Mouse (Mus musculus): Measurements from ENCODE around the gene D130043K22Rik.

DNA sequence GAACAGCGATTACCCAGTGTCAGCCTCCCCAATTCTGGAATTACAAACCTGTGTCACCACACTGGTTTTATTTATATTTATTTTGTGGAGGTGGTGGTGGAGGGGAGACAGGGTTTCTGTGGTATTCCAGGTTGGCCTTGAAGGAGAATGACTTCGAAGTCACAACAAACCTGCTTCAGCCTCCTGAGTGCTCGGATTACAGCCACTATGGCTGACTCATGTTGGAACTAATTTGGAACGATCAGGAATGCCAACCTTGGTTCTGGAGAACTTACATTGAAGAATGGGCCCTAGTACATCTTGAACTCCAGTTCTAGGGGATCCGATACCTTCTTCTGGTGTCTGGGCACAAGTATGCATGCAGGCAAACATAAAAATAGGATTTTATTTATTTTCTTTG lies 45.6 kb upstream of the D130043K22Rik start:
- TF ChIP-seq CTCF (IDR thresholded peaks at IDR 0.05; ENCODE audit: extremely low read depth, insufficient read length, insufficient replicate concordance, low read depth, low read length) (no peak), POLR2A (IDR thresholded peaks at IDR 0.05; ENCODE audit: low read depth, low read length) (no peak)

All from small intestine, adult 2 months (tissue).